In the genomic region with DNA sequence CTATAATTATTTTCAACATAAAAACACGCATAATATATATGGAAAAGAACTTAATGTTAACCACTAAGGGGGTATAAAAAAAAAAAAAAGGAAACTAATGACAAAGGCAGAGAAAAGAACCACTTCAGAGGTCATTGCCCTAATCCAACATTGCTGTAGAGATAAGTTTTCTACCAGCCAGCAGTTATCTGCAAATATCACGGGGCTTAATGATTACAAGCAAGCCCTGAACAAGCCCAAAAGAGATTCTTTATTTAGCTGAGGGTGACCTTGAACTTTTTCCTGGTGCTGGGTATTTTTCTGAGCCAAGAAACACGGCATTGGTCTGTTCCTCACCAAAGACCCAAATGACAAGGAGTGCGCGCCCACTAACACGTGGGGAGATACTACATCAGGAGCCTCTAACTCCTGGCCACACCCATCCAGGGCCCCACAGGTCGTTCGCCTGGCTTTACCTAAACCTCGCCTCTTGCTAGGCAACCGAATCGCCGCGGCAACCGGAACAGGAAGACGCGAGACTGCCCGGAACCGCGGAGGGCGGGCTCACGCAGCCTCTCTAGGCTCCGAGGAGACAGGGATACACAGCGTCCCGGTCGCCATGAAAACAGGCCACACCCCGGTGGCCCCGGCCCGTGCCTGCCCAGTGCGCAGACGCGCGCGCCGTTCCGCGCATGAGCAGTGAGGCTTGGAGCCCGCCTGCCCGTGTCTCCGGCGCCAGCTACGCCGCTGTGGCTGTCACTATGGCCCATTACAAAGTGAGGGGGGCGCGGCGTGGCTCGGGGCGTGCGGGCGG, we compare ENCODE assay signal across 8 mouse cellular contexts. TPM values are rescaled to one million over a fixed set of nuclear protein-coding genes. Genes with fewer than 3 reads are reported as not detected.
DNase-seq lines count a peak whose midpoint lies in the region; ATAC-seq and TF ChIP-seq lines count a peak whose summit lies in the region.

A gene (plus strand): TSS at position 500 of the 793 bp plus-strand sequence.

- H3K4me1 ChIP-seq in hindbrain, embryonic 10.5 days (replicated peaks): peaks cover 23% of the 10 kb centered on the region
- H3K4me1 ChIP-seq in lung, postnatal 0 days (ENCODE audit: insufficient read depth, low read depth, low read length): peaks cover 7% of the 10 kb centered on the region

- peak within 1 kb of the TSS; percentile 51 for H3K9ac ChIP-seq in lung, postnatal 0 days (replicated peaks; ENCODE audit: low read depth)

- no peaks in the 10 kb centered on the region for H3K9me3 ChIP-seq in hindbrain, embryonic 10.5 days
- no peaks in the 10 kb centered on the region for H3K9me3 ChIP-seq in lung, postnatal 0 days (ENCODE audit: low read length)

- H3K27me3 ChIP-seq in hindbrain, embryonic 10.5 days (ENCODE audit: insufficient read depth, poor library complexity, severe bottlenecking): no peaks in the 10 kb centered on the region
- no peaks in the 10 kb centered on the region for H3K27me3 ChIP-seq in lung, postnatal 0 days (replicated peaks; ENCODE audit: insufficient read depth, low read length)

- DNase-seq in MN1 (ENCODE audit: low spot score): peak; percentile 96
- peak; percentile 98 for DNase-seq in cerebellum, adult 9-10 months
- peak; percentile 99 for DNase-seq in hindbrain, embryonic 10.5 days (ENCODE audit: low spot score)
- DNase-seq in layer of hippocampus, adult 9-11 months: peak; percentile 98
- peak; percentile 99 for DNase-seq in lung, postnatal 0 days (ENCODE audit: low spot score)
- DNase-seq in ovary, postnatal 14 days (ENCODE audit: low spot score): peak; percentile 99
- DNase-seq in thymus, postnatal 14 days: peak; percentile 99

- H3K36me3 ChIP-seq in hindbrain, embryonic 10.5 days: peaks cover 16% of the 10 kb centered on the region
- H3K36me3 ChIP-seq in lung, postnatal 0 days (ENCODE audit: insufficient read depth, low read length): no peaks in the 10 kb centered on the region; the same call in 1 of the 2 replicates

- ATAC-seq in frontal cortex, adult (ENCODE audit: low TSS enrichment): peak; percentile 99
- ATAC-seq in lung, postnatal 0 days: peak; percentile 100

- no peak; the same call in 1 of the 2 replicates for TF ChIP-seq EP300 in lung, postnatal 0 days (IDR thresholded peaks at IDR 0.05)

- peak within 1 kb of the TSS; percentile 91 for H3K4me3 ChIP-seq in hindbrain, embryonic 10.5 days
- peak within 1 kb of the TSS; percentile 72 for H3K4me3 ChIP-seq in lung, postnatal 0 days (ENCODE audit: low read depth, low read length)

- peak within 1 kb of the TSS; percentile 90 for H3K27ac ChIP-seq in hindbrain, embryonic 10.5 days
- peak within 1 kb of the TSS; percentile 81 for H3K27ac ChIP-seq in lung, postnatal 0 days (ENCODE audit: low read length)

- no peak for TF ChIP-seq CTCF in lung, postnatal 0 days (IDR thresholded peaks at IDR 0.05)

- WGBS in hindbrain, embryonic 10.5 days: under 1% methylated on average over 49 of the region's 49 CpGs
- WGBS in lung, postnatal 0 days: 5% methylated on average over 42 of the region's 49 CpGs

- peak within 1 kb of the TSS; percentile 87 for H3K4me2 ChIP-seq in lung, postnatal 0 days (replicated peaks; ENCODE audit: low read depth, low read length)

RNA-seq across cellular contexts. Expression of the gene that starts here (rescaled TPM):
- 56.1 and 72.2 TPM in 2 replicates for polyA plus RNA-seq in hindbrain, embryonic 10.5 days (2016; fragmentation: Nextera tagmentation; extraction: Ambion mirVana)
- 73.0 and 81.0 TPM in 2 replicates for polyA plus RNA-seq in lung, postnatal 0 days (2015; fragmentation: Nextera tagmentation; extraction: Ambion mirVana)

Comparison
In these comparisons a context has a peak if more than half of its experiments do, and no peak if none do; other contexts are left out.
1. Peak in every context shown above with its lines: DNase-seq, ATAC-seq, H3K4me3 ChIP-seq and H3K27ac ChIP-seq.